Mouse (Mus musculus): ENCODE measurements around the gene Plpp3. TPM values are rescaled to one million over a fixed set of nuclear protein-coding genes. Genes with fewer than 3 reads are reported as not detected.

Gene Plpp3
- polyA plus RNA-seq, 1 experiment from 2014 or later, result 36.9 TPM

DNA sequence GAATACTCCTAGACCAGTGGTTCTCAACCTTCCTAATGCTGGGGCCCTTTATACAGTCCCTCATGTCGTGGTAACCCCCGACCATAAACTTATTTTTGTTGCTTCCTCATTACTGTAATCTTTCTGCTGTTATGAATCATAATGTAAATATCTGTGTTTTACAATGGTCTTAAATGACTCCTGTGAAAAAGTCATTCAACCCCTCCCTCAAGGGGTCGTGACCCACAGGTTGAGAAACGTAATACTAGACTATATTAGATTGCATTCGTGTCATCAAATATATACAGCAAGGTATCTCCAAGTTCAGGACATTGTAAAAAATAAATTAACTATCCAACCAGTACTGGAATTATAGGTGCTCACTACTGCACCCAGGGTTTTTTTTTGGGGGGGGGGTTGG is 44.1 kb upstream of the Plpp3 start:
- Histone ChIP-seq H3K27ac (ENCODE audit: low read depth) (no peak overlapping the region), H3K4me3 (ENCODE audit: low read depth, low read length) (no peak overlapping the region), H3K4me2 (ENCODE audit: low read length) (no peak overlapping the region), H3K27me3 (replicated peaks; ENCODE audit: control insufficient read depth, insufficient read depth, low read length) (peaks cover 13% of the 10 kb centered on the region), H3K36me3 (ENCODE audit: control insufficient read depth, insufficient read depth, low read length) (no peaks in the 10 kb centered on the region), H3K4me1 (replicated peaks; ENCODE audit: control insufficient read depth, insufficient read depth, low read length) (no peaks in the 10 kb centered on the region; the same call in 1 of the 2 replicates), H3K9me3 (ENCODE audit: control insufficient read depth, low read length) (no peaks in the 10 kb centered on the region), H3K9ac (ENCODE audit: low read length) (no peak overlapping the region)
- no peak for ATAC-seq (replicated peaks; ENCODE audit: low FRiP score, low TSS enrichment, low read depth)
- WGBS, result 72% methylated on average over 5 of the region's 5 CpGs
- no peak for DNase-seq (ENCODE audit: low spot score)

- Histone ChIP-seq H3K27me3 (replicated peaks; ENCODE audit: control insufficient read depth, insufficient read depth, low read length) (peaks cover 10% of the 10 kb centered on the region), H3K9ac (ENCODE audit: low read length) (no peak overlapping the region), H3K9me3 (ENCODE audit: control insufficient read depth, low read length) (no peaks in the 10 kb centered on the region), H3K27ac (ENCODE audit: low read depth) (no peak overlapping the region), H3K36me3 (ENCODE audit: control insufficient read depth, insufficient read depth, low read length) (no peaks in the 10 kb centered on the region), H3K4me2 (ENCODE audit: low read length) (no peak overlapping the region), H3K4me3 (ENCODE audit: low read depth, low read length) (no peak overlapping the region), H3K4me1 (replicated peaks; ENCODE audit: control insufficient read depth, insufficient read depth, low read length) (no peaks in the 10 kb centered on the region; the same call in 1 of the 2 replicates)
- DNase-seq (ENCODE audit: low spot score) (no peak), ATAC-seq (replicated peaks; ENCODE audit: low FRiP score, low TSS enrichment, low read depth) (no peak)
- WGBS, result 77% methylated on average over 3 of the region's 3 CpGs
Observed at GRCm38 (mm10) chr4:105113468-105113867, 43.7 kb upstream of the Plpp3 start.

DNA sequence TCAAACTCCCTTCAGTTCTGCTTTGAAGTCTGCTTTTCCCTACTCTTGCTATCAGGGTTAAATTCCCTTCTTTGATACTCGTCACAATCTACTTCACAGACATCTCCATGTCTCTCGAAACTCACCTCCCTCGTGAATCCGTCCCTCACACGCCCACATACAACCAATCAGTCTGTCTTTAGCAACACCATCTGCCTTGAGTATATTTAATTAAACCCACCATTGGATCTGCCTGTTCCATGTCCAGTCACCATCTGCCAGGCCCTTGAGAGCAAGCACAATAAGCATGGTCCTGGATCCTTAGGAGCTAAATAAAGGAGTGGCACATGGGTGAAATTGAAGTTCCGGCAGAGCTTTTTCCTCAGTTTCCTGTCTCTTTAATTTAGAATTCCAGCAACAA is 36.1 kb upstream of the Plpp3 start:
- Histone ChIP-seq H3K4me2 (ENCODE audit: low read length) (no peak overlapping the region), H3K27me3 (replicated peaks; ENCODE audit: control insufficient read depth, insufficient read depth, low read length) (no peaks in the 10 kb centered on the region), H3K4me3 (ENCODE audit: low read depth, low read length) (no peak overlapping the region), H3K9me3 (ENCODE audit: control insufficient read depth, low read length) (no peaks in the 10 kb centered on the region), H3K9ac (ENCODE audit: low read length) (no peak overlapping the region), H3K4me1 (replicated peaks; ENCODE audit: control insufficient read depth, insufficient read depth, low read length) (no peaks in the 10 kb centered on the region), H3K27ac (ENCODE audit: low read depth) (no peak overlapping the region), H3K36me3 (ENCODE audit: control insufficient read depth, insufficient read depth, low read length) (no peaks in the 10 kb centered on the region)
- WGBS, result 79% methylated on average over 6 of the region's 6 CpGs
- ATAC-seq (replicated peaks; ENCODE audit: low FRiP score, low TSS enrichment, low read depth) (no peak), DNase-seq (ENCODE audit: low spot score) (no peak)

DNA sequence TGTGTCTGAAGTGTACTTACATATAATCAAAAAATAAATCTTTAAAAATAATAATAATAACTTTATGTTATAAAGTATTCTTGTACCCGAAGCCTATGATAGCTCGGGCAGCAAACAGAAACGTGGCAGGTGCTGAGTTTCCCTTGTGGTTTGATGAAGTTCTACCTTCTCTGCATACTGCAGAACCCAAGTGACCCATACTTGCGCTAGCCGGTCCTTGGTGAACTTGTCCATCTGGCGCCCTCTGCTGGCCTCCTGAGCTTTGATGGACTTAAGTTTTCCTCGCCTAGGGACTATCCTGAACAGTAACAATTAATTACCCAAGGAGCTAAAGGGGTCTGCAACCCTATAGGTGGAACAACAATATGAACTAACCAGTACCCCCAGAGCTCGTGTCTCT is 34.7 kb upstream of the Plpp3 start:
- Histone ChIP-seq H3K27ac (ENCODE audit: low read depth) (no peak overlapping the region), H3K9me3 (ENCODE audit: control insufficient read depth, low read length) (no peaks in the 10 kb centered on the region), H3K4me3 (ENCODE audit: low read depth, low read length) (no peak overlapping the region), H3K4me1 (replicated peaks; ENCODE audit: control insufficient read depth, insufficient read depth, low read length) (no peaks in the 10 kb centered on the region), H3K9ac (ENCODE audit: low read length) (no peak overlapping the region), H3K4me2 (ENCODE audit: low read length) (no peak overlapping the region), H3K27me3 (replicated peaks; ENCODE audit: control insufficient read depth, insufficient read depth, low read length) (no peaks in the 10 kb centered on the region), H3K36me3 (ENCODE audit: control insufficient read depth, insufficient read depth, low read length) (no peaks in the 10 kb centered on the region)
- 44% methylated on average over 8 of the region's 8 CpGs for WGBS
- DNase-seq (ENCODE audit: low spot score) (peak; percentile 79), ATAC-seq (replicated peaks; ENCODE audit: low FRiP score, low TSS enrichment, low read depth) (no peak)

- no peak for ATAC-seq (replicated peaks; ENCODE audit: low FRiP score, low TSS enrichment, low read depth)
- H3K9ac ChIP-seq (ENCODE audit: low read length), result no peak overlapping the region
- no peaks in the 10 kb centered on the region for H3K27me3 ChIP-seq (replicated peaks; ENCODE audit: control insufficient read depth, insufficient read depth, low read length)
- no peak for DNase-seq (ENCODE audit: low spot score)
- no peak overlapping the region for H3K4me2 ChIP-seq (ENCODE audit: low read length)
- H3K27ac ChIP-seq (ENCODE audit: low read depth), result no peak overlapping the region
- WGBS, result 48% methylated on average over 7 of the region's 7 CpGs
- H3K4me3 ChIP-seq (ENCODE audit: low read depth, low read length), result no peak overlapping the region
- H3K36me3 ChIP-seq (ENCODE audit: control insufficient read depth, insufficient read depth, low read length), result no peaks in the 10 kb centered on the region
- no peaks in the 10 kb centered on the region for H3K9me3 ChIP-seq (ENCODE audit: control insufficient read depth, low read length)
- H3K4me1 ChIP-seq (replicated peaks; ENCODE audit: control insufficient read depth, insufficient read depth, low read length), result 0 out of 2 replicates have a peak, but pooled peaks cover 5% of the 10 kb centered on the region
Observed at GRCm38 (mm10) chr4:105129212-105129611, 27.9 kb upstream of the Plpp3 start.

- 84% methylated on average over 9 of the region's 9 CpGs for WGBS
- DNase-seq (ENCODE audit: low spot score), result no peak
- 0 out of 2 replicates have a peak, but pooled peaks cover 5% of the 10 kb centered on the region for H3K4me1 ChIP-seq (replicated peaks; ENCODE audit: control insufficient read depth, insufficient read depth, low read length)
Observed at GRCm38 (mm10) chr4:105131756-105132314, 25.3 kb upstream of the Plpp3 start.

GRCm38 (mm10) chr4:105133350-105134050 is 23.6 kb upstream of the Plpp3 start:
- WGBS, result 83% methylated on average over 4 of the region's 4 CpGs
- no peaks in the 10 kb centered on the region for H3K27me3 ChIP-seq (replicated peaks; ENCODE audit: control insufficient read depth, insufficient read depth, low read length)
- H3K4me2 ChIP-seq (ENCODE audit: low read length), result no peak overlapping the region
- no peak overlapping the region for H3K27ac ChIP-seq (ENCODE audit: low read depth)
- DNase-seq (ENCODE audit: low spot score), result no peak
- ATAC-seq (replicated peaks; ENCODE audit: low FRiP score, low TSS enrichment, low read depth), result no peak
- no peak overlapping the region for H3K4me3 ChIP-seq (ENCODE audit: low read depth, low read length)
- H3K9ac ChIP-seq (ENCODE audit: low read length), result no peak overlapping the region
- H3K4me1 ChIP-seq (replicated peaks; ENCODE audit: control insufficient read depth, insufficient read depth, low read length), result 0 out of 2 replicates have a peak, but pooled peaks cover 5% of the 10 kb centered on the region
- no peaks in the 10 kb centered on the region for H3K36me3 ChIP-seq (ENCODE audit: control insufficient read depth, insufficient read depth, low read length)
- no peaks in the 10 kb centered on the region for H3K9me3 ChIP-seq (ENCODE audit: control insufficient read depth, low read length)

More at GRCm38 (mm10) chr4:105131756-105132314, 25.3 kb upstream of the Plpp3 start:
- Histone ChIP-seq H3K9ac (ENCODE audit: low read length) (no peak overlapping the region), H3K27ac (ENCODE audit: low read depth) (no peak overlapping the region), H3K4me2 (ENCODE audit: low read length) (no peak overlapping the region), H3K27me3 (replicated peaks; ENCODE audit: control insufficient read depth, insufficient read depth, low read length) (no peaks in the 10 kb centered on the region), H3K36me3 (ENCODE audit: control insufficient read depth, insufficient read depth, low read length) (no peaks in the 10 kb centered on the region), H3K9me3 (ENCODE audit: control insufficient read depth, low read length) (no peaks in the 10 kb centered on the region), H3K4me3 (ENCODE audit: low read depth, low read length) (no peak overlapping the region)
- ATAC-seq (replicated peaks; ENCODE audit: low FRiP score, low TSS enrichment, low read depth), result no peak

GRCm38 (mm10) chr4:105149492-105149891 is 7.7 kb upstream of the Plpp3 start:
- Histone ChIP-seq H3K4me2 (ENCODE audit: low read length) (no peak overlapping the region), H3K4me3 (ENCODE audit: low read depth, low read length) (no peak overlapping the region), H3K27ac (ENCODE audit: low read depth) (no peak overlapping the region), H3K9me3 (ENCODE audit: control insufficient read depth, low read length) (no peaks in the 10 kb centered on the region), H3K4me1 (replicated peaks; ENCODE audit: control insufficient read depth, insufficient read depth, low read length) (no peaks in the 10 kb centered on the region), H3K36me3 (ENCODE audit: control insufficient read depth, insufficient read depth, low read length) (no peaks in the 10 kb centered on the region), H3K27me3 (replicated peaks; ENCODE audit: control insufficient read depth, insufficient read depth, low read length) (0 out of 2 replicates have a peak, but pooled peaks cover 2% of the 10 kb centered on the region), H3K9ac (ENCODE audit: low read length) (no peak overlapping the region)
- ATAC-seq (replicated peaks; ENCODE audit: low FRiP score, low TSS enrichment, low read depth), result no peak
- no peak for DNase-seq (ENCODE audit: low spot score)
- 89% methylated on average over 7 of the region's 7 CpGs for WGBS
